Mouse (Mus musculus): ENCODE measurements around the gene Nhp2. TPM values are rescaled to one million over a fixed set of nuclear protein-coding genes. Genes with fewer than 3 reads are reported as not detected.

The Nhp2 gene
- polyA plus RNA-seq, 2 experiments = 89.0 to 176 TPM

DNA sequence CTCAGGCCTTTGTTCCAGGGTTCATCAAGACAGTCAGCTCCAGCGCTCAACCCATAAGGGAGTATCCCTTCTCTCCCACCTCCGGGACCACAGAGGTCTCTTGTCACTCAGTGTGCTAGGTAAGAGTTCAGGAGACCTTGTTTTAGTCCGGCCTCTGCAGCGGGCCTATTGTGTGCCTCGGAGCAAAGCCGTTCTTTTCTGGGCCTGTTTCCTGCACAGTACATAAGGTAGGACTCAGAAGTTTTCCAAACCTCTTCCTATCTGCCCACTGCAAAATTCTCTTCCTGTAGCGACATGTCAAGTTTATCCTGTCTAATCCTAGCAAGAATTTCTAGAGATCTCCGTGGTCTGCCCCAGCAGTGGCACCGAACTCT lies 35.5 kb upstream of the Nhp2 start:
- ATAC-seq (ENCODE audit: low FRiP score, low read depth) (no peak), DNase-seq (ENCODE audit: low spot score) (no peak)
- Histone ChIP-seq H3K27ac (replicated peaks; ENCODE audit: low read depth, low read length) (peak overlapping the region; percentile 92), H3K4me2 (replicated peaks; ENCODE audit: low read depth, low read length, severe bottlenecking) (peak overlapping the region; percentile 85), H3K4me3 (replicated peaks; ENCODE audit: low read length) (peak overlapping the region; percentile 65), H3K4me1 (ENCODE audit: control insufficient read depth, insufficient read depth, low read length) (peaks cover 8% of the 10 kb centered on the region), H3K27me3 (ENCODE audit: control insufficient read depth, insufficient read depth, low read length) (no peaks in the 10 kb centered on the region), H3K9ac (ENCODE audit: low read depth, low read length, severe bottlenecking) (peak overlapping the region; percentile 86), H3K9me3 (ENCODE audit: control insufficient read depth, low read length) (no peaks in the 10 kb centered on the region), H3K36me3 (ENCODE audit: control insufficient read depth, insufficient read depth, low read length) (peaks cover 33% of the 10 kb centered on the region)
- no peak for TF ChIP-seq POLR2A (IDR thresholded peaks at IDR 0.05; ENCODE audit: borderline replicate concordance, extremely low read depth, insufficient read depth, insufficient read length)
- 19% methylated on average over 9 of the region's 9 CpGs for WGBS

DNA sequence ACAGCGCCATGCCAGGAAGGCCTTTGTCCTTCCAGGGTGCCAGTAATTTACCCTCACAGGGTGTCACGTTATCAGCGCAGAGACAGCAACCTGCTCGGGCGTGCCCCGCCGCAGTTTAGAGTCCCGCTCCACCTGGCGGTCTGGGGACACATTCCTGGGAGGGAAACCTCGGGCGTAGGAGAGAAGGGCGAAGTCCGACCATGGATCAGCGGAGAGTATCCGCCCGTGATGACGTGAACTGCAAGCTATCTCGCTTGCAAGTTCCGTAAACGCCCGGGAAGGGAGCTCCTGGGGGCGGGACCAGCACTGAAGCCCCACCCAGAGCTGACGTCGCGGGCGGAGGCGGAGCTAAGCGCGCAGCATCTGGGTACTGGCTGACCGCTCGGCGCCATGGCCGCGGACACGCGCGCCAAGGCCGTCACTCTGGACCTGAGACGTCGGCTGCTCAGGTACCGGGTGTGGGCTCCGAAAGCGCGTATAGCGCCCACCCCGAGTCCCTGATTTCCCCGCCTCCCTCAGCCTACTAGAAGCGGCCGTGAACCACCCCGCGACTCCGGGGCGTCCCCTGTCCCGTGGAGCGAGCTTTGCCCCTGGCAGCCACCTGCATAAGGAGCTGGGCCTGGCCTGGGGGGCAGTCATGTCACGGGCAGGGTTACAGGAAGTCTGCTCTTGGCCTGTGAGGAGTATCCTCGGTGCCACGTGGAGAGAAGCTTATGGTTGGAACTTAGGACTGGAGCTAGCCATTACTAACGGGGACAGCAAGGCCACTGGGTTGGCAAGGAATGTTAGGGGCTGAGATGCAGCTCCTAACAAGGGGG lies 34.9 kb upstream of the Nhp2 start, which contains the start of gene Phykpl:
Phykpl (plus strand) TSS at position 327 of the 818 bp plus-strand sequence.
- Histone ChIP-seq H3K4me2 (replicated peaks; ENCODE audit: low read depth, low read length, severe bottlenecking) (peak within 1 kb of the TSS; percentile 85), H3K9me3 (ENCODE audit: control insufficient read depth, low read length) (no peaks in the 10 kb centered on the region), H3K4me3 (replicated peaks; ENCODE audit: low read length) (peak within 1 kb of the TSS; percentile 65), H3K36me3 (ENCODE audit: control insufficient read depth, insufficient read depth, low read length) (peaks cover 38% of the 10 kb centered on the region), H3K27me3 (ENCODE audit: control insufficient read depth, insufficient read depth, low read length) (no peaks in the 10 kb centered on the region), H3K27ac (replicated peaks; ENCODE audit: low read depth, low read length) (peak within 1 kb of the TSS; percentile 92), H3K9ac (ENCODE audit: low read depth, low read length, severe bottlenecking) (peak within 1 kb of the TSS; percentile 86), H3K4me1 (ENCODE audit: control insufficient read depth, insufficient read depth, low read length) (peaks cover 8% of the 10 kb centered on the region)
- ATAC-seq (ENCODE audit: low FRiP score, low read depth) = peak; percentile 95
- peak; percentile 96 for DNase-seq (ENCODE audit: low spot score)
- WGBS = under 1% methylated on average over 52 of the region's 59 CpGs
- peak; percentile 83; the same call in 1 of the 2 replicates for TF ChIP-seq POLR2A (IDR thresholded peaks at IDR 0.05; ENCODE audit: borderline replicate concordance, extremely low read depth, insufficient read depth, insufficient read length)

DNA sequence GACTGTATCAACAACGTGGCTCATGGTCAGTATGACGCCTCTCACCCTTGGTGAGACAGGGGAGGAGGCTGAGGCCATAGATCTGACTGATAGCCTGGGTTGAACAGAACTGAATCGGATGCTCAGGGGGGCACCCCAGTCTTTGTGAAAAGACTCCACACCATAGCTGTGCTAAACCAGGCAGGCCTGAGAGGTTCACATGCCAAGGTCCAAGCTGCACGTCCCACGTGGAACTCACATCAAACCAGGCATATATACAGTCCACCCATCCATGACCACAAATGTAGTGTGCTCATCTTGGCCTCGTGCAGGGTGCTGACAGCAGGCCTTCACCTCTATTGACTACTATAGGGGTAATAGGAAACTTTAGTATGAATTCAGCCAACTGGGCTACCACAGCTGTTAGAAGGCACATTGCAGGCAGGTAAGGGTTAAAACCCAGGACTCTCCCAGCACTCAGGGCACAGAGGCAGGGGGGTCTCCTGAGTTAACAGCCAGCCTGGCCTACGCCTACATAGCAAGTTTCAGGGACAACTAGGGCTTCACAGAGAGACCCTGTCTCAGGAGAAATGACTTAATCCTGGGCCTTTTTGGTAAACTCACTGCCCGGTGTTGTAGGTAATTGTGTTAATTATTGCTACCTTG lies 33.8 kb upstream of the Nhp2 start:
- Histone ChIP-seq H3K36me3 (ENCODE audit: control insufficient read depth, insufficient read depth, low read length) (peaks cover 47% of the 10 kb centered on the region), H3K4me3 (replicated peaks; ENCODE audit: low read length) (peak overlapping the region; percentile 65), H3K4me2 (replicated peaks; ENCODE audit: low read depth, low read length, severe bottlenecking) (peak overlapping the region; percentile 85), H3K27ac (replicated peaks; ENCODE audit: low read depth, low read length) (no peak overlapping the region), H3K9me3 (ENCODE audit: control insufficient read depth, low read length) (no peaks in the 10 kb centered on the region), H3K4me1 (ENCODE audit: control insufficient read depth, insufficient read depth, low read length) (peaks cover 8% of the 10 kb centered on the region), H3K27me3 (ENCODE audit: control insufficient read depth, insufficient read depth, low read length) (no peaks in the 10 kb centered on the region), H3K9ac (ENCODE audit: low read depth, low read length, severe bottlenecking) (peak overlapping the region; percentile 86)
- DNase-seq (ENCODE audit: low spot score) (no peak), ATAC-seq (ENCODE audit: low FRiP score, low read depth) (no peak)
- 58% methylated on average over 8 of the region's 8 CpGs for WGBS
- TF ChIP-seq POLR2A (IDR thresholded peaks at IDR 0.05; ENCODE audit: borderline replicate concordance, extremely low read depth, insufficient read depth, insufficient read length) = no peak

DNA sequence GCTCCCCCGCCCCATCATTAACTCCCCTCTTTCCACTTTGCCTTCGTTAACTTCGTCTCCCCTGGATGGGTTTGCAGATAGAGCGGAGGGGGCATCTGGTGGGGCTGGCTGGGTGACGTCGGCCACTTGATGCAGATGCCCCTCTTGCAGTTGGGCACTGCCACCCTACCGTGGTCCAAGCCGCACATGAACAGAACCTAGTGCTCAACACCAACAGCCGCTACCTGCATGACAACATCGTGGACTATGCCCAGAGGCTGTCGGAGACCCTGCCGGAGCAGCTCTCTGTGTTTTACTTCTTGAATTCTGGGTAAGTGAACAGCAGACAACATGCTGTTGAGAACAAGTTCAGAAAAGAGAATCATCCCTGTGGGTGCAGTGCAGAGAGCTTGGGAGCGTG lies 33.1 kb upstream of the Nhp2 start:
- Histone ChIP-seq H3K4me1 (ENCODE audit: control insufficient read depth, insufficient read depth, low read length) (peaks cover 8% of the 10 kb centered on the region), H3K9me3 (ENCODE audit: control insufficient read depth, low read length) (no peaks in the 10 kb centered on the region), H3K36me3 (ENCODE audit: control insufficient read depth, insufficient read depth, low read length) (peaks cover 52% of the 10 kb centered on the region), H3K27ac (replicated peaks; ENCODE audit: low read depth, low read length) (no peak overlapping the region), H3K27me3 (ENCODE audit: control insufficient read depth, insufficient read depth, low read length) (no peaks in the 10 kb centered on the region), H3K4me2 (replicated peaks; ENCODE audit: low read depth, low read length, severe bottlenecking) (no peak overlapping the region), H3K4me3 (replicated peaks; ENCODE audit: low read length) (no peak overlapping the region), H3K9ac (ENCODE audit: low read depth, low read length, severe bottlenecking) (no peak overlapping the region)
- 90% methylated on average over 13 of the region's 13 CpGs for WGBS
- no peak for TF ChIP-seq POLR2A (IDR thresholded peaks at IDR 0.05; ENCODE audit: borderline replicate concordance, extremely low read depth, insufficient read depth, insufficient read length)
- no peak for DNase-seq (ENCODE audit: low spot score)
- ATAC-seq (ENCODE audit: low FRiP score, low read depth) = no peak

DNA sequence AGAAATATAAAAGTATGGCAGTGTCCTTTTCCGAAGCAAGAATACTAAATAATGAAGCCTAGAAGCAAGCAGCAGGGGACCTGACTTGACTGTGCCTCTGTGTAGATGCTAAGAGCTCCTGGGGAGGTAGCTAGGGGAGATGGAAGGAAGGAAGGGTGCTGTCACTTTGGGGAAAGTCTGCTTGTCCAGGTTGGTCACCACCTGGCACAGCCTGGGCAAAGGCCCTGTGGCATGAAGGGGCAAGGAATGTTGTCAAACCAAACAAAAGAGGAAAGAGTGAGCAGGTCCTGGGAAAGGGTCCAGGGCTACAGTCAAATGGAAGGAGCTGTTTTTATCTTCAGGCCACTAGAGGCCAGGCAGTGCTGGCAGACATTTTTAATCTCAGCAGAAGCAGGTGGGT lies 32.5 kb upstream of the Nhp2 start:
- Histone ChIP-seq H3K27ac (replicated peaks; ENCODE audit: low read depth, low read length) (no peak overlapping the region), H3K4me1 (ENCODE audit: control insufficient read depth, insufficient read depth, low read length) (peaks cover 8% of the 10 kb centered on the region), H3K27me3 (ENCODE audit: control insufficient read depth, insufficient read depth, low read length) (no peaks in the 10 kb centered on the region), H3K4me2 (replicated peaks; ENCODE audit: low read depth, low read length, severe bottlenecking) (no peak overlapping the region), H3K4me3 (replicated peaks; ENCODE audit: low read length) (no peak overlapping the region), H3K9me3 (ENCODE audit: control insufficient read depth, low read length) (no peaks in the 10 kb centered on the region), H3K9ac (ENCODE audit: low read depth, low read length, severe bottlenecking) (no peak overlapping the region), H3K36me3 (ENCODE audit: control insufficient read depth, insufficient read depth, low read length) (peaks cover 59% of the 10 kb centered on the region)
- 91% methylated on average over 1 of the region's 1 CpGs for WGBS
- no peak for DNase-seq (ENCODE audit: low spot score)
- TF ChIP-seq POLR2A (IDR thresholded peaks at IDR 0.05; ENCODE audit: borderline replicate concordance, extremely low read depth, insufficient read depth, insufficient read length) = no peak
- no peak for ATAC-seq (ENCODE audit: low FRiP score, low read depth)
